Mouse (Mus musculus): ENCODE measurements around the gene Opn3. TPM values are rescaled to one million over a fixed set of nuclear protein-coding genes. Genes with fewer than 3 reads are reported as not detected.

Gene Opn3
- polyA plus RNA-seq (2012; rRNA removed): 1.4 and 2.8 TPM in 2 replicates

DNA sequence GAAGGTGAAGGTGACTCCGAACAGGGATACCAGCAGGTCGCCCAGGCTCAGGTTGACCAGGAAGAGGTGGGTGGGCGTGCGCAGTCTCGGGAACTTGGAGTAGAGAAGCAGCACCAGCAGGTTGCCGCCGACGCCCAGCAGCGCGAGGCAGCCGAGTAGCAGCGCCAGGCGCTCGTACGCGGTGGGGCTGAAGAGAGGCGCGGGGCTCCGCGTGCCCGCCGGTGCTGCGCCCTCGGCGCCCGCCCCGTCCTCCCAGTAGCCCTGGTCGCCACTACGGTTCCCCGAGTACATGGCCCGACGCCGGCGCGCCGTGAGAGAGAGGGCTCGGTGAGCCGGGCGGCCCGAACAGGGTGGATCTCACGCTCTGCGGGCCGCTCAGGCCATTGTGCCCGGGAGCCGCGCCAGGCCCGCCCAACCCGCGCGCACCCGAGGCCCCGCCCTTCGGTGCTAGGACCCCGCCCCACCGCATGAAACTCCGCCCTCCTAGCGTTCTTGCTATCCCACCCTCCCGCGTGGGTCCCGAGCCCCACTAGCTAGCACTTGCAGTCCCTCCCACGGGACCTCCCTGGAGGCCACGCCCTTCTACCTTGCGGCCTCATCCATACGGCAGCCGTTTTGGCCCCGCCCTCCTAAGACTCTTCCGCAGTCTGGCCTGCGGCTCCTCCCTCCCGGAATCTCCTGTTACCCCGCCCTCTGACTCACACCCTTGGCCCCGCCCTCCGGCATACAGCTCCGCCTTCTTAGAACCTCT, at the start of gene Opn3, which contains the start of gene Chml:
Opn3 (minus strand) TSS at position 531 of the 751 bp plus-strand sequence.
Chml (minus strand) TSS at position 656 of the 751 bp plus-strand sequence.
- WGBS: under 1% methylated on average over 72 of the region's 73 CpGs
- Histone ChIP-seq H3K27me3 (ENCODE audit: control insufficient read depth, insufficient read depth, low read length) (no peaks in the 10 kb centered on the region), H3K4me3 (ENCODE audit: extremely low read depth, insufficient read depth, insufficient read length) (peak within 1 kb of the TSS; percentile 95), H3K27ac (ENCODE audit: insufficient read depth, low read length) (peak within 1 kb of the TSS; percentile 77), H3K4me1 (ENCODE audit: control insufficient read depth, insufficient read depth, insufficient read length) (peaks cover 5% of the 10 kb centered on the region; the same call in 1 of the 2 replicates), H3K36me3 (ENCODE audit: control insufficient read depth, insufficient read depth, low read length) (peaks cover 4% of the 10 kb centered on the region; the same call in 1 of the 2 replicates)
- peak; percentile 2; the same call in 1 of the 2 replicates for TF ChIP-seq CTCF (IDR thresholded peaks at IDR 0.05; ENCODE audit: extremely low read depth, insufficient read depth, insufficient read length, insufficient replicate concordance)
- peak; percentile 85 for TF ChIP-seq POLR2A (IDR thresholded peaks at IDR 0.05; ENCODE audit: low read depth, low read length)
- peak; percentile 99 to 100 for DNase-seq (ENCODE audit: low read depth in 1 of 2, low spot score in 2 of 2)

DNA sequence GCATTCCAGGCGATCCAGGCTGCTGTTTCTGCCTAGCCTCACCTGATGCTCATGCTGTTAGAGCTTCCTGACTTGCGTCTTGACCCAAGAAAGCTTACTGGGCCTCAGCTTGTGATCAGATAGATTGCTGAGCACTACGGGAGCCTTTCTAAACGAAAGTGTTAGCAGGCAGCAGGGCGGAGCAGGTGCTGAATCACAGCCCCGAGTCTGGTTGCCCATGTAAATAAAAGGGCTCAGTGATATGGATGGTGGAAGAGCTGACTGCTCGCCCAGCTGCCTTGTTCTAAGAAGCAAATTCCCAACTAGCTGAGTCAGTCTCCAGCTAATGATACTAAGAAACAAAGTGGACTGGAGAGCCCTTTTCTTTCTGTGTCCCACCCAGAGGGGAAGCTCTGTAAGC, 33.2 kb upstream of the Opn3 start:
- H3K27ac ChIP-seq (ENCODE audit: insufficient read depth, low read length): no peak overlapping the region
- H3K27me3 ChIP-seq (ENCODE audit: control insufficient read depth, insufficient read depth, low read length): no peaks in the 10 kb centered on the region
- no peak for DNase-seq (ENCODE audit: low read depth in 1 of 2, low spot score in 2 of 2)
- no peak for TF ChIP-seq CTCF (IDR thresholded peaks at IDR 0.05; ENCODE audit: extremely low read depth, insufficient read depth, insufficient read length, insufficient replicate concordance)
- no peak for TF ChIP-seq POLR2A (IDR thresholded peaks at IDR 0.05; ENCODE audit: low read depth, low read length)
- WGBS: 43% methylated on average over 7 of the region's 7 CpGs
- no peaks in the 10 kb centered on the region for H3K4me1 ChIP-seq (ENCODE audit: control insufficient read depth, insufficient read depth, insufficient read length)
- H3K36me3 ChIP-seq (ENCODE audit: control insufficient read depth, insufficient read depth, low read length): no peaks in the 10 kb centered on the region
- no peak overlapping the region for H3K4me3 ChIP-seq (ENCODE audit: extremely low read depth, insufficient read depth, insufficient read length)

DNA sequence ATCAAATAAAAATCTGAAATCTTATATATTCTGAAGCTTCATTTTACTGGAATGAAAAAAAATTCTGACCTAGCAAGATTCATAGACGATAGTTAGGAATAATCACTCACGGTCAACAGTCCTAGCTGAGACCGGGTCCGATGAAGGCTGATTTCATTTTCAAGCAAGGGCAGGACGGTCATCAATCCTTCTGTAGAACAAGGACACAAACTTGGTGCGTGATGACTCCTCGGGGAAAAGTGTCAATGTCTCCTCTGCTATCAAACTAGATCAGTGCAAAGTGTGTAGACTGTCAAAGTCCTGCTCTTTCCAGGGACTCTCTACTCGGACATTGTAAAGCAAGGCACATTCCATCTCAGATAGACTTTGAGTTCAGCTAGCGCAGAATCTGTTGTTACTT, 24.3 kb upstream of the Opn3 start:
- H3K27ac ChIP-seq (ENCODE audit: insufficient read depth, low read length): no peak overlapping the region
- TF ChIP-seq CTCF (IDR thresholded peaks at IDR 0.05; ENCODE audit: extremely low read depth, insufficient read depth, insufficient read length, insufficient replicate concordance) (no peak), POLR2A (IDR thresholded peaks at IDR 0.05; ENCODE audit: low read depth, low read length) (no peak)
- no peaks in the 10 kb centered on the region for H3K36me3 ChIP-seq (ENCODE audit: control insufficient read depth, insufficient read depth, low read length)
- H3K4me1 ChIP-seq (ENCODE audit: control insufficient read depth, insufficient read depth, insufficient read length): no peaks in the 10 kb centered on the region
- no peak overlapping the region for H3K4me3 ChIP-seq (ENCODE audit: extremely low read depth, insufficient read depth, insufficient read length)
- 91% methylated on average over 9 of the region's 9 CpGs for WGBS
- no peaks in the 10 kb centered on the region for H3K27me3 ChIP-seq (ENCODE audit: control insufficient read depth, insufficient read depth, low read length)
- no peak for DNase-seq (ENCODE audit: low read depth in 1 of 2, low spot score in 2 of 2)

DNA sequence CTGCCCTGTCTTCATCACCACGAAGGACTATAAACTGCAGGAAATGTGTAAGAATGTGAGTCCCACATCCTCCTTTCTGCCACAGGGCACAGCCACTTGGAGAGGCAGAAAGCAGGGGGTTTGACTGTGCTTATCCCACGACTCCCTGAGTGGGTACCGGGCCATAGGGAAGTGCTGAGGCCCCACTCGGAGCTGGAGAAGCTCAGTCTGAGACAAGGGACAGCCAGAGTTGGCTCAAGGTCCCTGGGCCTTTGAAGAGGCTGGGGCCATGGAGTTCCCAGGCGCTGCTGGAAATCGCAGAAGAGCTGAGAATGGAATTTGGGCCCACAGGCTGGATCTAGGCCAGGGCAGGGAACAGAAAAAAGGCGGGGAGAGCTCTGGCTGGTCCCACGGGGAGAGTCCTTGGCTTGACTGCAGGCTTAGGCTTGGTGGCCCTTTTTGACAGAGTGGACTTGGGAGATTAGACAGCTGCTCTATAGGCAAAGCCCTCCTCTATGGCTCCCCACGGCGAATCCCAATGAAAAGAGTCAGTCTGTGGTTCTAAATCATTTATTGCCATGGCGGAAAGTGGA, 19.8 kb upstream of the Opn3 start:
- no peak overlapping the region for H3K4me3 ChIP-seq (ENCODE audit: extremely low read depth, insufficient read depth, insufficient read length)
- no peaks in the 10 kb centered on the region for H3K4me1 ChIP-seq (ENCODE audit: control insufficient read depth, insufficient read depth, insufficient read length)
- 76% methylated on average over 11 of the region's 11 CpGs for WGBS
- DNase-seq (ENCODE audit: low read depth in 1 of 2, low spot score in 2 of 2): no peak
- H3K27me3 ChIP-seq (ENCODE audit: control insufficient read depth, insufficient read depth, low read length): no peaks in the 10 kb centered on the region
- H3K27ac ChIP-seq (ENCODE audit: insufficient read depth, low read length): no peak overlapping the region
- TF ChIP-seq POLR2A (IDR thresholded peaks at IDR 0.05; ENCODE audit: low read depth, low read length) (no peak), CTCF (IDR thresholded peaks at IDR 0.05; ENCODE audit: extremely low read depth, insufficient read depth, insufficient read length, insufficient replicate concordance) (no peak)
- H3K36me3 ChIP-seq (ENCODE audit: control insufficient read depth, insufficient read depth, low read length): no peaks in the 10 kb centered on the region

DNA sequence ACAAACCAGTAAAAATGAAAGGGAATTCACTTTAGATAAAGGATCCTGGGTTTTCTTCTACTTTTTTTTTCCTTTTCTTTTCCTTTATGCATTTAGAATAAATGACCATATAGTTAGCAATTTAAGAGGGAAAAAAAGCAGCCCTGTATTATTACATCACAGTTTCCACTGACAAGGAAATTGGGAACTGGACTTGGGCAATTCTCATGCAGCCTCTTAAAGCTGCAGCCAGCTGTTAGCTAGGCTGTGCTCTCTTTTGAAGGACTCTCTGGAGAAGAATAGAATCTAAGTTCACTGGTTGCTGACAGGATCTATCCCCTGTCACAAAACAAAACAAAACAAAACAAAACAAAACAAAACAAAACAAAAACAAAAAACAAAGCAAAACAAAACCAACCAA, 15.4 kb upstream of the Opn3 start:
- DNase-seq (ENCODE audit: low read depth in 1 of 2, low spot score in 2 of 2): no peak
- H3K36me3 ChIP-seq (ENCODE audit: control insufficient read depth, insufficient read depth, low read length): no peaks in the 10 kb centered on the region
- no peak overlapping the region for H3K4me3 ChIP-seq (ENCODE audit: extremely low read depth, insufficient read depth, insufficient read length)
- TF ChIP-seq POLR2A (IDR thresholded peaks at IDR 0.05; ENCODE audit: low read depth, low read length): no peak
- no peak for TF ChIP-seq CTCF (IDR thresholded peaks at IDR 0.05; ENCODE audit: extremely low read depth, insufficient read depth, insufficient read length, insufficient replicate concordance)
- H3K27ac ChIP-seq (ENCODE audit: insufficient read depth, low read length): no peak overlapping the region
- no peaks in the 10 kb centered on the region for H3K27me3 ChIP-seq (ENCODE audit: control insufficient read depth, insufficient read depth, low read length)
- no peaks in the 10 kb centered on the region for H3K4me1 ChIP-seq (ENCODE audit: control insufficient read depth, insufficient read depth, insufficient read length)

DNA sequence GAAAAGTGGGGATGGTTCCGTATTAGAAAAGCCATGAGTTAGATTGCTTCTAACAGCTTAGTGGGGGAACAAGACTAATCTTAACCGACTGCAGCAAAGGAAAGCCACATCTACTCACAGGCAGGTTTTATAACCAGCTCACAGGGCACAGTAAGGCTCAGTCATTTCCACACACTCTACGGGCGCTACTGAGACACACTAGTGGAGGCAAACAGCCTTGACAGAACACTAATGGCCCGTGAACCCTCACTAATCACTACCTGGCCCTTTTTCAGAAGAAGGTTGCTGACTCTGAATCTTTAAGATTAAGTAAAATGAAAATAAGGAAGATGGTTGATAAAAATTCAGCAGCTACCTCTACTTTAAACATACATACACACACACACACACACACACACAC, 15.0 kb upstream of the Opn3 start:
- TF ChIP-seq CTCF (IDR thresholded peaks at IDR 0.05; ENCODE audit: extremely low read depth, insufficient read depth, insufficient read length, insufficient replicate concordance): no peak
- no peak for TF ChIP-seq POLR2A (IDR thresholded peaks at IDR 0.05; ENCODE audit: low read depth, low read length)
- H3K4me3 ChIP-seq (ENCODE audit: extremely low read depth, insufficient read depth, insufficient read length): no peak overlapping the region
- H3K36me3 ChIP-seq (ENCODE audit: control insufficient read depth, insufficient read depth, low read length): no peaks in the 10 kb centered on the region
- no peaks in the 10 kb centered on the region for H3K27me3 ChIP-seq (ENCODE audit: control insufficient read depth, insufficient read depth, low read length)
- 82% methylated on average over 5 of the region's 5 CpGs for WGBS
- no peak for DNase-seq (ENCODE audit: low read depth in 1 of 2, low spot score in 2 of 2)
- no peaks in the 10 kb centered on the region for H3K4me1 ChIP-seq (ENCODE audit: control insufficient read depth, insufficient read depth, insufficient read length)
- no peak overlapping the region for H3K27ac ChIP-seq (ENCODE audit: insufficient read depth, low read length)

DNA sequence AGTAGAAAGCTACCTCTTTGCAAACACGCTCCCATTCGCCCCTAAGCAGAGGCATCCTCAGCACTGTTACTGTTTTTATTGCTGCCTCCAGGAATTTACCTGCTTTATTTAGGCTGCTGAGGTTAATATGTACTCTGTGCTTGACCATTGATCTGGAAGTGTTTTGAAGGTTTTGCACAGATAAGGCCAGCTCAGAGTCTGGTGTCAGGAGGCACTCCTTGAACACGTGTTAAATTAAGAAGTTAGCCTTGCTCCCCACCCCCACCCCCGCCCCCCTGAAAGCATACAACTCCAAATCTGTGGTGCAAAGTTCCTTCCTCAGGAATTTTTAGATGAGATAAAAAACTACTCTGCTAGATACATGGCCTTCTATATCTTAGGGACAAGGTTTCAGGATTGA, 8.6 kb upstream of the Opn3 start:
- 82% methylated on average over 4 of the region's 4 CpGs for WGBS
- no peaks in the 10 kb centered on the region for H3K27me3 ChIP-seq (ENCODE audit: control insufficient read depth, insufficient read depth, low read length)
- TF ChIP-seq POLR2A (IDR thresholded peaks at IDR 0.05; ENCODE audit: low read depth, low read length) (no peak), CTCF (IDR thresholded peaks at IDR 0.05; ENCODE audit: extremely low read depth, insufficient read depth, insufficient read length, insufficient replicate concordance) (no peak)
- H3K36me3 ChIP-seq (ENCODE audit: control insufficient read depth, insufficient read depth, low read length): no peaks in the 10 kb centered on the region
- DNase-seq (ENCODE audit: low read depth in 1 of 2, low spot score in 2 of 2): no peak
- no peaks in the 10 kb centered on the region for H3K4me1 ChIP-seq (ENCODE audit: control insufficient read depth, insufficient read depth, insufficient read length)
- H3K4me3 ChIP-seq (ENCODE audit: extremely low read depth, insufficient read depth, insufficient read length): no peak overlapping the region
- no peak overlapping the region for H3K27ac ChIP-seq (ENCODE audit: insufficient read depth, low read length)
